Mouse (Mus musculus) thymus, postnatal 0 days (tissue): Measurements from ENCODE around the gene Sccpdh. TPM values are rescaled to one million over a fixed set of nuclear protein-coding genes. Genes with fewer than 3 reads are reported as not detected.
A peak's percentile ranks its signal among the peaks of the same experiment; 100 is the strongest.
"Not testable (repeated sequence)": the region's sequence is repeated elsewhere in the genome, so short reads cannot be mapped to it uniquely, and the experiment has no call there.

ENCODE experiments used
- DNase-seq: peaks from one replicate; pipeline ENCODE4 v3.0.0-alpha.2; 2015; ENCODE audit warnings: low spot score
- polyA plus RNA-seq: library from polyadenylated mRNA; unstranded; fragments of >200 nt; fragmentation: Nextera tagmentation; extraction: Ambion mirVana; gene quantifications from 2 replicates; pipeline ENCODE4 v1.2.1, GENCODE M21; 2015

Sccpdh gene
- polyA plus RNA-seq, 1 experiment from 2014 or later: 17.0 TPM

GRCm38 (mm10) chr1:179667450-179667849, 560 bp upstream of the Sccpdh start:
- DNase-seq: no peak

GRCm38 (mm10) chr1:179668836-179669537, 977 bp downstream of the Sccpdh start:
- no peak for DNase-seq

- no peak for DNase-seq
Measured at GRCm38 (mm10) chr1:179674355-179674754, 6.3 kb downstream of the Sccpdh start.

GRCm38 (mm10) chr1:179677031-179677430, 9.0 kb downstream of the Sccpdh start:
- DNase-seq: no peak

- DNase-seq: no peak
Measured at GRCm38 (mm10) chr1:179679326-179679725, 11.3 kb downstream of the Sccpdh start.

GRCm38 (mm10) chr1:179682753-179683152, 14.7 kb downstream of the Sccpdh start:
- DNase-seq: not testable (repeated sequence)

- DNase-seq: no peak
Measured at GRCm38 (mm10) chr1:179686348-179686747, 18.3 kb downstream of the Sccpdh start.

- DNase-seq: no peak
Measured at GRCm38 (mm10) chr1:179686781-179687180, 18.8 kb downstream of the Sccpdh start.

- DNase-seq: no peak
Measured at GRCm38 (mm10) chr1:179687305-179687704, 19.3 kb downstream of the Sccpdh start.

- DNase-seq: no peak
Measured at GRCm38 (mm10) chr1:179687966-179688365, 20.0 kb downstream of the Sccpdh start.

GRCm38 (mm10) chr1:179688415-179688814, 20.4 kb downstream of the Sccpdh start:
- no peak for DNase-seq

GRCm38 (mm10) chr1:179688914-179689313, 20.9 kb downstream of the Sccpdh start:
- no peak for DNase-seq

GRCm38 (mm10) chr1:179689479-179689878, 21.5 kb downstream of the Sccpdh start:
- no peak for DNase-seq

GRCm38 (mm10) chr1:179704150-179704549, 36.1 kb downstream of the Sccpdh start:
- DNase-seq: peak; percentile 10

- no peak for DNase-seq
Measured at GRCm38 (mm10) chr1:179705154-179705553, 37.1 kb downstream of the Sccpdh start.

- DNase-seq: no peak
Measured at GRCm38 (mm10) chr1:179709390-179709789, 41.4 kb downstream of the Sccpdh start.

- no peak for DNase-seq
Measured at GRCm38 (mm10) chr1:179710739-179711138, 42.7 kb downstream of the Sccpdh start.

GRCm38 (mm10) chr1:179712658-179713057, 44.6 kb downstream of the Sccpdh start:
- no peak for DNase-seq

GRCm38 (mm10) chr1:179713367-179713766, 45.4 kb downstream of the Sccpdh start:
- DNase-seq: no peak

- DNase-seq: not testable (repeated sequence)
Measured at GRCm38 (mm10) chr1:179715289-179715688, 47.3 kb downstream of the Sccpdh start.

GRCm38 (mm10) chr1:179715786-179716185, 47.8 kb downstream of the Sccpdh start:
- no peak for DNase-seq

GRCm38 (mm10) chr1:179722811-179723469, 54.9 kb downstream of the Sccpdh start:
- no peak for DNase-seq

GRCm38 (mm10) chr1:179728661-179729060, 60.7 kb downstream of the Sccpdh start:
- no peak for DNase-seq
